Mouse (Mus musculus) lung, embryonic 16.5 days (tissue): ENCODE data around the gene Spag8. TPM values are rescaled to one million over a fixed set of nuclear protein-coding genes. Genes with fewer than 3 reads are reported as not detected.

ENCODE experiments used
- ATAC-seq: fragments of 200-750 bp; cut with Nextera tagmentation; 2 replicates; pipeline ENCODE4 v1.8.0; 2017; ENCODE audit warnings: low read depth, mild to moderate bottlenecking, moderate library complexity
- H3K27ac ChIP-seq: fragments of 300-500 bp; sonication (generic); 2 replicates; pipeline ENCODE4 v1.5.1; 2014; ENCODE audit warnings: mild to moderate bottlenecking, control low read depth, low read length
- H3K27me3 ChIP-seq: fragments of 300-500 bp; sonication (generic); 2 replicates; pipeline ENCODE4 v1.6.1; 2014; ENCODE audit warnings: low read depth, low read length, mixed read lengths; ENCODE audit not compliant: control insufficient read depth, insufficient read depth
- H3K36me3 ChIP-seq: fragments of 300-500 bp; sonication (generic); 2 replicates; pipeline ENCODE4 v1.6.1; 2014; ENCODE audit warnings: low read length; ENCODE audit not compliant: control insufficient read depth, insufficient read depth
- H3K4me1 ChIP-seq: fragments of 300-500 bp; sonication (generic); replicated peaks from 2 replicates; pipeline ENCODE4 v1.6.1; 2014; ENCODE audit warnings: low read length, mixed read lengths; ENCODE audit not compliant: control insufficient read depth, insufficient read depth
- H3K4me2 ChIP-seq: fragments of 300-500 bp; sonication (generic); 2 replicates; pipeline ENCODE4 v1.6.1; 2014; ENCODE audit warnings: low read depth, low read length, control low read depth
- H3K4me3 ChIP-seq: fragments of 300-500 bp; sonication (generic); 2 replicates; pipeline ENCODE4 v1.5.1; 2014; ENCODE audit warnings: mild to moderate bottlenecking, low read length, control low read depth
- H3K9ac ChIP-seq: fragments of 300-500 bp; sonication (generic); 2 replicates; pipeline ENCODE4 v1.6.1; 2014; ENCODE audit warnings: low read length, control low read depth
- H3K9me3 ChIP-seq: fragments of 300-500 bp; sonication (generic); 2 replicates; pipeline ENCODE4 v1.6.1; 2016; ENCODE audit warnings: low read length; ENCODE audit not compliant: control insufficient read depth
- WGBS: fragments of 180-500 bp; shearing (Covaris S2); extraction: QIAGEN DNeasy Blood & Tissue Kit; methylation state at CpG from one replicate; pipeline ENCODE4 v1.1.7; 2014; 5-methylcytosine and 5-hydroxymethylcytosine counted together
- polyA plus RNA-seq: library from polyadenylated mRNA; unstranded; fragments of >200 nt; fragmentation: Nextera tagmentation; extraction: Ambion mirVana; gene quantifications from 2 replicates; pipeline ENCODE4 v1.2.1, GENCODE M21; 2015

The Spag8 gene
- 9.0 and 9.6 TPM in 2 replicates for polyA plus RNA-seq

GRCm38 (mm10) chr4:43653161-43654015 is at the start of gene Spag8:
TSS of gene Spag8 (minus strand) at chr4:43653594.
- Histone ChIP-seq H3K27me3 (no peaks in the 10 kb centered on the region), H3K27ac (no peak within 1 kb of the TSS), H3K4me2 (peak within 1 kb of the TSS; percentile 52), H3K4me1 (peaks cover 6% of the 10 kb centered on the region), H3K4me3 (peak within 1 kb of the TSS; percentile 36), H3K36me3 (peaks cover 13% of the 10 kb centered on the region), H3K9me3 (peaks cover 7% of the 10 kb centered on the region), H3K9ac (peak within 1 kb of the TSS; percentile 35; the same call in 1 of the 2 replicates)
- WGBS = 9% methylated on average over 24 of the region's 24 CpGs
- no peak for ATAC-seq

GRCm38 (mm10) chr4:43700707-43701106 is 47.3 kb upstream of the Spag8 start, which contains the start of gene Olfr70:
TSS of gene Olfr70 (minus strand) at chr4:43700807.
- Histone ChIP-seq H3K4me3 (no peak within 1 kb of the TSS), H3K9me3 (no peaks in the 10 kb centered on the region), H3K4me1 (no peaks in the 10 kb centered on the region; the same call in 1 of the 2 replicates), H3K36me3 (no peaks in the 10 kb centered on the region), H3K27ac (no peak within 1 kb of the TSS), H3K27me3 (no peaks in the 10 kb centered on the region), H3K9ac (no peak within 1 kb of the TSS), H3K4me2 (no peak within 1 kb of the TSS)
- no peak for ATAC-seq
- WGBS = 83% methylated on average over 6 of the region's 6 CpGs

- Histone ChIP-seq H3K4me1 (peaks cover 3% of the 10 kb centered on the region; the same call in 1 of the 2 replicates), H3K27me3 (no peaks in the 10 kb centered on the region), H3K9me3 (no peaks in the 10 kb centered on the region), H3K4me2 (no peak overlapping the region), H3K36me3 (no peaks in the 10 kb centered on the region), H3K27ac (no peak overlapping the region), H3K9ac (no peak overlapping the region), H3K4me3 (no peak overlapping the region)
- no peak for ATAC-seq
- WGBS = 86% methylated on average over 13 of the region's 13 CpGs
Observed at GRCm38 (mm10) chr4:43696561-43696960, 43.2 kb upstream of the Spag8 start.

- Histone ChIP-seq H3K9me3 (no peaks in the 10 kb centered on the region), H3K27me3 (no peaks in the 10 kb centered on the region), H3K36me3 (no peaks in the 10 kb centered on the region), H3K4me3 (no peak overlapping the region), H3K9ac (no peak overlapping the region), H3K27ac (peak overlapping the region; percentile 67), H3K4me2 (no peak overlapping the region), H3K4me1 (peaks cover 3% of the 10 kb centered on the region; the same call in 1 of the 2 replicates)
- ATAC-seq = peak; percentile 82
- whole genome bisulfite sequencing = 22% methylated on average over 9 of the region's 9 CpGs
Observed at GRCm38 (mm10) chr4:43695249-43695671, 41.9 kb upstream of the Spag8 start.

- no peak overlapping the region for H3K9ac ChIP-seq
- peaks cover 3% of the 10 kb centered on the region; the same call in 1 of the 2 replicates for H3K4me1 ChIP-seq
- H3K4me3 ChIP-seq = no peak overlapping the region
- 57% methylated on average over 1 of the region's 1 CpGs for WGBS
- H3K36me3 ChIP-seq = no peaks in the 10 kb centered on the region
- H3K4me2 ChIP-seq = no peak overlapping the region
- H3K27me3 ChIP-seq = no peaks in the 10 kb centered on the region
- no peaks in the 10 kb centered on the region for H3K9me3 ChIP-seq
- ATAC-seq = no peak
- H3K27ac ChIP-seq = peak overlapping the region; percentile 21; the same call in 1 of the 2 replicates
Observed at GRCm38 (mm10) chr4:43694439-43695248, 41.2 kb upstream of the Spag8 start.

- Histone ChIP-seq H3K36me3 (0 out of 2 replicates have a peak, but pooled peaks cover 4% of the 10 kb centered on the region), H3K27me3 (no peaks in the 10 kb centered on the region), H3K9me3 (no peaks in the 10 kb centered on the region), H3K27ac (no peak overlapping the region), H3K4me3 (no peak overlapping the region), H3K4me2 (no peak overlapping the region), H3K9ac (no peak overlapping the region), H3K4me1 (peaks cover 3% of the 10 kb centered on the region; the same call in 1 of the 2 replicates)
- ATAC-seq = peak; percentile 43
- 50% methylated on average over 5 of the region's 5 CpGs for WGBS
Observed at GRCm38 (mm10) chr4:43693806-43694241, 40.4 kb upstream of the Spag8 start.

- no peak overlapping the region for H3K9ac ChIP-seq
- no peak overlapping the region for H3K27ac ChIP-seq
- H3K4me2 ChIP-seq = no peak overlapping the region
- H3K36me3 ChIP-seq = 0 out of 2 replicates have a peak, but pooled peaks cover 4% of the 10 kb centered on the region
- no peak overlapping the region for H3K4me3 ChIP-seq
- ATAC-seq = no peak
- H3K27me3 ChIP-seq = no peaks in the 10 kb centered on the region
- peaks cover 3% of the 10 kb centered on the region; the same call in 1 of the 2 replicates for H3K4me1 ChIP-seq
- no peaks in the 10 kb centered on the region for H3K9me3 ChIP-seq
- WGBS = 71% methylated on average over 5 of the region's 5 CpGs
Observed at GRCm38 (mm10) chr4:43691026-43691425, 37.6 kb upstream of the Spag8 start.

- Histone ChIP-seq H3K9me3 (no peaks in the 10 kb centered on the region), H3K27me3 (no peaks in the 10 kb centered on the region), H3K27ac (no peak overlapping the region), H3K4me3 (no peak overlapping the region), H3K9ac (no peak overlapping the region), H3K4me1 (peaks cover 3% of the 10 kb centered on the region; the same call in 1 of the 2 replicates), H3K36me3 (0 out of 2 replicates have a peak, but pooled peaks cover 4% of the 10 kb centered on the region), H3K4me2 (no peak overlapping the region)
- WGBS = 90% methylated on average over 17 of the region's 17 CpGs
- ATAC-seq = no peak
Observed at GRCm38 (mm10) chr4:43690021-43690420, 36.6 kb upstream of the Spag8 start.
